Mouse (Mus musculus): ENCODE measurements around the gene Prkar1b. TPM values are rescaled to one million over a fixed set of nuclear protein-coding genes. Genes with fewer than 3 reads are reported as not detected.
A peak's percentile ranks its signal among the peaks of the same experiment; 100 is the strongest.

Prkar1b gene
- polyA plus RNA-seq, 1 experiment from 2014 or later = 9.4 TPM

DNA sequence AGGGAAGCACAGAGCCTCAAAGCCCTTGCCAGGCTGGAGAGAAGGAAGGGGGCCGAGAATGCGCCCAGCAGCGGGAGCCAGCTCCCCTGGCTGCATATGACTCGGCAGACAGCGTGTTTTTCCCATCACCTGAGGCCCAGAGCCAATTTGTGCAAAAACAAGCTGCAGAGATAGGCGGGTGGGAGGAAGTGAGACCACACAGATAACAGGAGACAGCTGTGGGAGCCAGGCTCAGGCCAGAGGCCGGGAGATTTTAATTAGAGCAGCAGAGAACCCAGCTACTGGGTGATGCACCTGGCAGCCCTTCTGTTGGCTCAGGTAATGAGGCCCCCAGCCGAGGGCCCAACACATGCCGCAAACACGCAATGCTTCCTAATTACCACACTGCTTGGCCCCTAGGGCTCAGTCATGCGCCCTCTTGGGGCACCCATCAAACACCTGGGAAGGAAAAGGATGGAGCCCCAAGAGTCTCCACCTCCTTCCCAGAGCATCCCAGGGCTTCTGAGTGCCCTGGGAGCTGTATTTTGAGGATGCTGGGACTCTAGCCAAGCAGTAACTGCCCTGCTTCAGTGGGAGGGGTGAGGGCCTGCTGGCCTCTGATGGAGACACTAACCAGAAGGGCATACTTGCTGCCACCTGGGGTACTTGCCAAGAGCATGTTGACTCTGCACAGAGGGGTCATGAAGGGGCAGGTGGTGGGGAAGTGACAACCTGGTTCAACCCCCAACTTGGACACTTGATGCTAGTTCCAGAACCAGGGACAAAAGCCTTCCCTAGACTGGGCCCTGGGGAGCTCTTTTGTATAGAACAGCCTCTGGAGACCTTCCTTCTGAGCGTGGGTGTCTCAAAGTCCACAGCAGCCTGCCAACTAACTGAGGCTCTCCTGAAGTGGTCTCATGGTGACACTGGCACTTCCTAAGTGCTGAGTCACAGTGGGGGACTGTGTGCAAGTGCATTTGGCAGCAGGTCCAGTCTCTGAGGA lies 50.5 kb downstream of the Prkar1b start:
- WGBS = 25% methylated on average over 12 of the region's 12 CpGs
- no peak overlapping the region for H3K4me2 ChIP-seq

DNA sequence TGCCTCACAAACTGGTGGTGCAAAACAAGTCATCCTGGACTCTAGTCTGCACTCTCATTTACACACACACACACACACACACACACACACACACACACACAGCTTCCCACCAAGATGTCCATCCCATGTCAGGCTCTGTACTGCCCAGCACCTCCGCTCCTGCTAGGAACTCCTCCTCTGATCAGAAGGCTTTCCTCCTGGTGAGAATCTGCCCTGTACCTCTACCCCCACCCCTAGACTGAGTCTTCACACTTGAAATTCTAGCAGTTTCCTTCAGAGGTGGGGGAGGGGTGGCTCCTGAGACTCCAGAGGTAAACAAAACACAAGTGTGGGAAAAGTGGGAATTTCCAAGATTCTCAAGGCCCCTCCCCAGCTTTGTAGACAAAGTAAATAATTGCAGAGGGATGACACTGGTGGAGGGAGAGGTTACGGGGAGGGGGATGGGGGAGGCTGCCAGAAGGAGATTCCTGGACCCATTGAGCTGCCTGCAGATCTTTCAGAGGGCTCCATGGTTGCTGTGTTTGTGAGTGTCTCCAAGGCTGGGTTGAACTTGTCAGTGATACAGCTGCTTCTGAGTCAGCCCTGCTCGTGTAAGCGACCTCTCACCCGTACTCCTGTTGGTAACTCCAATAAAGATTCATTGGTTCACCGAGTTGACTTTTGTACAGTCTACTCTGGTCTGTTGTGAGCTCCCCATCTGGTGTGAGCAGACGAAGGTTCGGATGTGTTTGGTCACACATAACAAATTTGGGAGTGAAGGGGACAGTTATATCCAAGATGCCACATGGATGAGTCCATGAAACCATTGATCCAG lies 54.3 kb downstream of the Prkar1b start:
- no peak overlapping the region for H3K4me3 ChIP-seq
- no peaks in the 10 kb centered on the region for H3K27me3 ChIP-seq (replicated peaks)
- no peak overlapping the region for H3K4me2 ChIP-seq
- peaks cover 7% of the 10 kb centered on the region for H3K9me3 ChIP-seq
- no peaks in the 10 kb centered on the region for H3K36me3 ChIP-seq
- peaks cover 26% of the 10 kb centered on the region for H3K4me1 ChIP-seq
- ATAC-seq (ENCODE audit: extremely low read depth, insufficient number of reproducible peaks, low FRiP score, low TSS enrichment) = no peak
- H3K9ac ChIP-seq = no peak overlapping the region
- no peak overlapping the region for H3K27ac ChIP-seq (replicated peaks)
- WGBS = 66% methylated on average over 8 of the region's 8 CpGs

More for the DNA sequence above, 50.5 kb downstream of the Prkar1b start:
- no peak; the same call in 1 of the 2 replicates for ATAC-seq (ENCODE audit: extremely low read depth, insufficient number of reproducible peaks, low FRiP score, low TSS enrichment)
- Histone ChIP-seq H3K9ac (no peak overlapping the region), H3K36me3 (no peaks in the 10 kb centered on the region), H3K27me3 (replicated peaks) (no peaks in the 10 kb centered on the region), H3K4me3 (no peak overlapping the region), H3K27ac (replicated peaks) (peak overlapping the region; percentile 44), H3K9me3 (peaks cover 7% of the 10 kb centered on the region), H3K4me1 (peaks cover 37% of the 10 kb centered on the region)

DNA sequence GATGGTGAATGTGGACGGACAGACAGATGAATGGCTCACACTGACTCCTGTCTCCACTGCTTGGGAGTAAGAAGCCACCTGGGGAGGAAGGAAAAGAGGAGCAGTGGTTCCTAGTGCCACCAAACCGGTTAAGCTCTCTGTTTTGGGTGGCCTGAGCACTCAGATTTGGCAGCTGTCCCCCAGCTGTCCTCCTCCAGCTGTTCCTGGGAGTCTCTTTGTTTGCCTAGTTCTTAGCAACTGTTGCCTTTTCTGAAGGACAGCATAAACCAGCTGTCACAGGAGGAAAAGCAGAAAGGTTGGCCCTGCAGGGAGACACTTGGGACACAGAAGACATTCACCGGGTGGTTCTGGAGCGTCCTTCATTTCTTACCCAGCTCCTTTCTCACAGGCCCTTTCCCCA lies 56.3 kb downstream of the Prkar1b start:
- Histone ChIP-seq H3K4me1 (peaks cover 7% of the 10 kb centered on the region), H3K4me3 (no peak overlapping the region), H3K27me3 (replicated peaks) (no peaks in the 10 kb centered on the region), H3K9ac (no peak overlapping the region), H3K36me3 (no peaks in the 10 kb centered on the region), H3K27ac (replicated peaks) (no peak overlapping the region), H3K4me2 (no peak overlapping the region), H3K9me3 (peaks cover 7% of the 10 kb centered on the region)
- WGBS = 52% methylated on average over 4 of the region's 4 CpGs
- no peak for ATAC-seq (ENCODE audit: extremely low read depth, insufficient number of reproducible peaks, low FRiP score, low TSS enrichment)

DNA sequence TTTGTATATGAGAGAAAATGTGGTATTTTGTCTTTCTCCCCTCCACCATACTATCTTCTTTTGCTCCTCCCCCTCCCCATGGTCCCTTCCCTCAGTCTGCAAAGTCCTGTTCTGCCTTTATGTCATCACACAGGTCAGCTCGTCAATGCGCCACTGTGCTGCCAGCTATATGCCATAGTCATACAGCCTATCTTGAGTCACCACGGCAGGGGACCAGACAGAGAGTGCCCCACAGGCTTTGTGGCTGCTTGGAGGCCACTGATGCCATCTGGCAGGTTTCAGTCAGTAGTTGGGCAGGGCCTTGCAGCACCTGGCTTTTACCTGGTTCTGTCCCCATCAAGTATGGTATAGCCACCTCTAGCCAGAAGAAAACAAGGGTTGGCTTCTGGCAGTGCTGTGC lies 58.1 kb downstream of the Prkar1b start:
- ATAC-seq (ENCODE audit: extremely low read depth, insufficient number of reproducible peaks, low FRiP score, low TSS enrichment) = no peak
- no peak overlapping the region for H3K4me2 ChIP-seq
- WGBS = 86% methylated on average over 3 of the region's 3 CpGs
- H3K36me3 ChIP-seq = no peaks in the 10 kb centered on the region
- H3K4me3 ChIP-seq = no peak overlapping the region
- no peak overlapping the region for H3K9ac ChIP-seq
- no peak overlapping the region for H3K27ac ChIP-seq (replicated peaks)
- no peaks in the 10 kb centered on the region for H3K27me3 ChIP-seq (replicated peaks)
- H3K4me1 ChIP-seq = peaks cover 10% of the 10 kb centered on the region
- peaks cover 5% of the 10 kb centered on the region for H3K9me3 ChIP-seq

DNA sequence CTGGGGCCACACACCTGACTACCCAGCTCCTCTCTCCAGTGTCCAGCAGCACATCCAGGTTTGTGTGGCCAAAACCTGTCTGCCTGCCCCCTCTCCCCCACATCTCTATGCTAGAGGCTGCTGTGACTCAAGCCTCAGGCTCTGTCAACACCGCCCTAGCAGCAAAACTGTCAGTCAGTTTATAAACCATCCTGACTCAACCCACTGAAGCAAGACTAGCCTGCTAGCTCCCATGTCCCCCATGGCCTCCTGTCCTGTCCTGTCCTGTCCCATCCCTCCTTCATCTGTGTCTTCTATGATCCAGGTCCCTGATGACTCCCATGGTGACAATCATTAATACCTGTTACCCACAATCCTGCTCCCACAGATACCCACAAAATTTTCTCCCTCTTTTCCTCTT lies 59.6 kb downstream of the Prkar1b start:
- H3K4me2 ChIP-seq = no peak overlapping the region
- WGBS = 69% methylated on average over 1 of the region's 1 CpGs
- no peaks in the 10 kb centered on the region for H3K27me3 ChIP-seq (replicated peaks)
- no peaks in the 10 kb centered on the region for H3K36me3 ChIP-seq
- H3K9me3 ChIP-seq = peaks cover 3% of the 10 kb centered on the region; the same call in 1 of the 2 replicates
- H3K4me3 ChIP-seq = no peak overlapping the region
- no peak overlapping the region for H3K9ac ChIP-seq
- H3K27ac ChIP-seq (replicated peaks) = no peak overlapping the region
- no peak for ATAC-seq (ENCODE audit: extremely low read depth, insufficient number of reproducible peaks, low FRiP score, low TSS enrichment)
- peaks cover 14% of the 10 kb centered on the region for H3K4me1 ChIP-seq

DNA sequence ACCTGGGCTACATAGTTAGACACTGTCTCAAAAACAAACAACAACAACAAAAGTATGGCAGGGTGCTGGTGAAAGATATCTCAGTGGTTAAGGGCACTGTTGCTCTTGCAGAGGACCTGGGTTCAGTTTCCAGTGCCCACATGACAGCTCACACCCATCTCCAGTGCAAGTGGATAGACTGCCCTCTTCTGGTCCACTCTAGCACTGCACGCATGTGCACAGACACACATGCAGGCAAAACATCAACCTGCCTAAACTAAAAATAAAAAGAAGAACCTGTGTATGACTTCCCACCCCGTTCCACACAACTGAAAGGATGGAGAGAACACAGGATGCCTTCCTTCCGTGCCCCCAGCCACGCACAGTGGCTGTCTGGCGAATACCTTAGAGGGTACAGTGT lies 61.6 kb downstream of the Prkar1b start:
- Histone ChIP-seq H3K27ac (replicated peaks) (no peak overlapping the region), H3K4me2 (no peak overlapping the region), H3K4me3 (no peak overlapping the region), H3K9me3 (peaks cover 3% of the 10 kb centered on the region; the same call in 1 of the 2 replicates), H3K9ac (no peak overlapping the region), H3K36me3 (no peaks in the 10 kb centered on the region), H3K27me3 (replicated peaks) (no peaks in the 10 kb centered on the region), H3K4me1 (peaks cover 34% of the 10 kb centered on the region)
- WGBS = 83% methylated on average over 5 of the region's 5 CpGs
- no peak for ATAC-seq (ENCODE audit: extremely low read depth, insufficient number of reproducible peaks, low FRiP score, low TSS enrichment)

DNA sequence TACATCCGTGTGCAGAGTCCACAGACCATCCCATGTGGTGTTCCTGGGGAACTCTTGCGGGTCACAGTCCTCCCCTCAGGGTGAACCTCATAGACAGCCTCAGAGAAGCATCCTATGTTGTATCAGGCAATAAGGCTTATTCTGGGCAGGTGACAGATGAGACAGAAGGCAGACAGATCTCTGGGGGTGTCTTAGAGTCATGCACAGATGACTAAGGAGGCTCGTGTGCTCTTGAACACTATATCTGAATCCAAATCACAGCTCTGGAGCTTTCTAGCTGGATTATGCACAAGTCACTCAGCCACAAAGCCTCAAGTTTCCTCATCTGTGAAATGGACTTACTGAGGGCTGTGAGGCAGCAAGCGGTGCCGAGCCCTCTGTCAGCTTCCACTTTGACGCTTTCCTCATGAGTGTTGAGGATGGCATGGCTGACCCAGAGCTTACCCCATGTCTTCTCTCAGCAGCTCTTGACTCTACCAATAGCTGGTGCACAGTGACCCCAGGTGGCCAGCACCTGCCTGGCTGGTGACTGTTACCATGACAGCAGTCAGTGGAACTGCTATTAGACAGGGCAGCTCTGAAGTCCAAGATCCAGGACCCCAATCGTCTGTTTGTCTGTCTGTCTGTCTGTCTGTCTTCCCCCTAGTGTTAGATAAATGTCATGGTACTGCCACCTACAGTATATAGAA lies 64.8 kb downstream of the Prkar1b start:
- 63% methylated on average over 7 of the region's 7 CpGs for WGBS
- ATAC-seq (ENCODE audit: extremely low read depth, insufficient number of reproducible peaks, low FRiP score, low TSS enrichment) = 0 out of 2 replicates have a peak, but pooled peaks have one; percentile 57
- H3K27ac ChIP-seq (replicated peaks) = peak overlapping the region; percentile 71; the same call in 1 of the 2 replicates

DNA sequence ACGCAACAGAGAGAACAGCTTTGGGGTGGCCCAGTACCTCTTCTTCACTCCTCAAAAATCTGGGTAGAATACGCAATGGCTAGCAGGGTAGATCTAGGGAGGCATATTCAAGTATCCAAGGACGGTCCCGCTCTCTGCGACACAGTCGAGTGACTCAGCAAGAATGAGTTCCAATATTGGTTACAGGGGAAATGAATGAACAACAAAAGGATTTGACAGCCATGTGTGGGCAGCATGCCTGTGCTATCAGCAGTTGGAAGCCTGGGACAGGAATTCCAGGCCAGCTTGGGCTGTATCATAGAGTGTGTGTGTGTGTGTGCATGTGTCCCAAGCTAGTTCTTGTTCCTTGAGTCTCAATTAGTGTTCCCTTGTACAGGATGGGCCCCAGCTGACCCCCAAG lies 65.5 kb downstream of the Prkar1b start:
- Histone ChIP-seq H3K4me2 (no peak overlapping the region), H3K9ac (no peak overlapping the region), H3K4me3 (no peak overlapping the region), H3K36me3 (no peaks in the 10 kb centered on the region; the same call in 1 of the 2 replicates), H3K4me1 (peaks cover 58% of the 10 kb centered on the region), H3K9me3 (peaks cover 3% of the 10 kb centered on the region; the same call in 1 of the 2 replicates), H3K27me3 (replicated peaks) (no peaks in the 10 kb centered on the region), H3K27ac (replicated peaks) (peak overlapping the region; percentile 71)
- no peak for ATAC-seq (ENCODE audit: extremely low read depth, insufficient number of reproducible peaks, low FRiP score, low TSS enrichment)
- WGBS = 34% methylated on average over 6 of the region's 6 CpGs

More for the DNA sequence above, 64.8 kb downstream of the Prkar1b start:
- H3K36me3 ChIP-seq = no peaks in the 10 kb centered on the region; the same call in 1 of the 2 replicates
- no peak overlapping the region for H3K4me2 ChIP-seq
- no peaks in the 10 kb centered on the region for H3K27me3 ChIP-seq (replicated peaks)
- H3K9ac ChIP-seq = no peak overlapping the region
- peaks cover 58% of the 10 kb centered on the region for H3K4me1 ChIP-seq
- H3K4me3 ChIP-seq = no peak overlapping the region
- H3K9me3 ChIP-seq = peaks cover 3% of the 10 kb centered on the region; the same call in 1 of the 2 replicates

DNA sequence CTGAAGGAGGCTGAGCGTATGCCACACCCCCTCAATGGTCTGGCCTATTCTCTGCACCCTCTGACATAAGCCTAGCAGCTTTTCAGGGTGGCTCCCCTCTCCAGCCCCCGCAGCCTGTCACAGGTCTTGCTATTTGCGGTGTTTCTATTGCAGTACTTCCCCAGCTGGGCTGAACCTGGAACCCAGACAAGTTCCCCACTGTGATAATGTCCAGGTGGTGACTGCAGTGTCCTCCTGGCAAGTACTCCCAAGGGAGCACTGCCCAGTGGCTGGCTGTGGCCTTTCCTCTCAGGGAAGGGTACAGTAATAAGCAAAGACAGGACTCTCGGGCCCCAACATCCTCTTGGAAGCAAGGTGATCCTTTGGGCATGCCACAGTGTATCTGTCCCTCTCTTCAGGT lies 66.0 kb downstream of the Prkar1b start:
- H3K4me3 ChIP-seq = no peak overlapping the region
- no peaks in the 10 kb centered on the region; the same call in 1 of the 2 replicates for H3K36me3 ChIP-seq
- 0 out of 2 replicates have a peak overlapping the region, but pooled peaks have one; percentile 28 for H3K9ac ChIP-seq
- peaks cover 58% of the 10 kb centered on the region for H3K4me1 ChIP-seq
- H3K27ac ChIP-seq (replicated peaks) = peak overlapping the region; percentile 71
- H3K4me2 ChIP-seq = no peak overlapping the region
- H3K27me3 ChIP-seq (replicated peaks) = no peaks in the 10 kb centered on the region
- peaks cover 3% of the 10 kb centered on the region; the same call in 1 of the 2 replicates for H3K9me3 ChIP-seq
- no peak for ATAC-seq (ENCODE audit: extremely low read depth, insufficient number of reproducible peaks, low FRiP score, low TSS enrichment)
- 51% methylated on average over 4 of the region's 4 CpGs for WGBS

DNA sequence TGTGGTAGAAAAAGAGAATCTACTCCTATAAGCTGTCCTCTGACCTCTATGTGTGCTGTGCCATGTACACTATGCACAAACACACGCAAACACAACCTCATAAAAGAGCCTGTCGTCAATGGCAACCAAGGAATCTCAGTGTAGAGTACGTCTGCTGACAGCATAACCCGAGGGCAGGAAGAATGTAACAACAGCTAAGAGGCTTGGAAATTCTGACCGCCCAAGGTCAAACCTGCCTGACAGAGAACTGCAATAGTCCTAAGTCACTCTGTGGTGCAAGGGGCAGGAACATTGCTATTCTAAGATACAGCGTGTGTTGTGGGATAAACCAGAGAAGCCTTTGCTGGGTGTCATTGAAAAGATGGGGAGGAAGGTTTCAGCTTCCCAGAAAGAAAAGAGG lies 68.4 kb downstream of the Prkar1b start:
- no peak for ATAC-seq (ENCODE audit: extremely low read depth, insufficient number of reproducible peaks, low FRiP score, low TSS enrichment)
- Histone ChIP-seq H3K27ac (replicated peaks) (peak overlapping the region; percentile 91), H3K4me3 (no peak overlapping the region), H3K4me1 (peaks cover 63% of the 10 kb centered on the region), H3K9me3 (no peaks in the 10 kb centered on the region), H3K9ac (peak overlapping the region; percentile 19; the same call in 1 of the 2 replicates), H3K4me2 (0 out of 2 replicates have a peak overlapping the region, but pooled peaks have one; percentile 29), H3K36me3 (no peaks in the 10 kb centered on the region; the same call in 1 of the 2 replicates), H3K27me3 (replicated peaks) (no peaks in the 10 kb centered on the region)
- WGBS = 16% methylated on average over 6 of the region's 6 CpGs

All from heart, embryonic 13.5 days (tissue).